Mouse (Mus musculus) hindbrain, embryonic 11.5 days (tissue): ENCODE measurements around the gene Psmb6. TPM values are rescaled to one million over a fixed set of nuclear protein-coding genes. Genes with fewer than 3 reads are reported as not detected.

Experiments
- ATAC-seq: fragments of 200-750 bp; cut with Nextera tagmentation; 2 replicates; pipeline ENCODE4 v1.8.0; 2017; ENCODE audit warnings: mild to moderate bottlenecking, moderate TSS enrichment, moderate library complexity; ENCODE audit not compliant: low FRiP score
- DNase-seq: peaks from one replicate; pipeline ENCODE4 v3.0.0-alpha.2; 2015; ENCODE audit warnings: low spot score
- H3K27ac ChIP-seq: fragments of 300-500 bp; sonication (generic); 2 replicates; pipeline ENCODE4 v1.5.1; 2014; ENCODE audit warnings: mild to moderate bottlenecking, low read depth, low read length
- H3K27me3 ChIP-seq: fragments of 300-500 bp; sonication (generic); 2 replicates; pipeline ENCODE4 v1.6.1; 2014; ENCODE audit warnings: mild to moderate bottlenecking, low read length, moderate library complexity, mixed read lengths; ENCODE audit not compliant: control insufficient read depth, insufficient read depth
- H3K36me3 ChIP-seq: fragments of 300-500 bp; sonication (generic); 2 replicates; pipeline ENCODE4 v1.6.1; 2014; ENCODE audit warnings: mild to moderate bottlenecking, low read length, moderate library complexity, mixed read lengths; ENCODE audit not compliant: control insufficient read depth, insufficient read depth
- H3K4me1 ChIP-seq: fragments of 300-500 bp; sonication (generic); replicated peaks from 2 replicates; pipeline ENCODE4 v1.6.1; 2014; ENCODE audit warnings: low read length, mixed read lengths; ENCODE audit not compliant: control insufficient read depth, insufficient read depth
- H3K4me2 ChIP-seq: fragments of 300-500 bp; sonication (generic); replicated peaks from 2 replicates; pipeline ENCODE4 v1.6.1; 2014; ENCODE audit warnings: mild to moderate bottlenecking, low read depth, low read length
- H3K4me3 ChIP-seq: fragments of 300-500 bp; sonication (generic); 2 replicates; pipeline ENCODE4 v1.5.1; 2014; ENCODE audit warnings: low read depth, low read length
- H3K9ac ChIP-seq: fragments of 300-500 bp; sonication (generic); 2 replicates; pipeline ENCODE4 v1.6.1; 2014; ENCODE audit warnings: low read depth, low read length
- H3K9me3 ChIP-seq: fragments of 300-500 bp; sonication (generic); 2 replicates; pipeline ENCODE4 v1.6.1; 2016; ENCODE audit warnings: low read length; ENCODE audit not compliant: control insufficient read depth
- WGBS: fragments of 180-500 bp; shearing (Covaris S2); extraction: QIAGEN DNeasy Blood & Tissue Kit; methylation state at CpG from one replicate; pipeline ENCODE4 v1.1.7; 2014; 5-methylcytosine and 5-hydroxymethylcytosine counted together
- polyA plus RNA-seq: library from polyadenylated mRNA; unstranded; fragments of >200 nt; fragmentation: Nextera tagmentation; extraction: Ambion mirVana; gene quantifications from 2 replicates; pipeline ENCODE4 v1.2.1, GENCODE M21; 2014

The Psmb6 gene
- 895 and 918 TPM in 2 replicates for polyA plus RNA-seq

GRCm38 (mm10) chr11:70525184-70525678, at the start of gene Psmb6:
TSS of gene Psmb6 (plus strand) at chr11:70525367.
- H3K27ac ChIP-seq, result no peak within 1 kb of the TSS
- peak; percentile 92 for ATAC-seq
- WGBS, result 0% methylated on average over 25 of the region's 26 CpGs
- H3K27me3 ChIP-seq, result no peaks in the 10 kb centered on the region
- H3K4me2 ChIP-seq, result peak within 1 kb of the TSS; percentile 47
- H3K4me1 ChIP-seq, result peaks cover 4% of the 10 kb centered on the region
- peaks cover 9% of the 10 kb centered on the region; the same call in 1 of the 2 replicates for H3K36me3 ChIP-seq
- DNase-seq, result peak; percentile 92
- H3K9ac ChIP-seq, result peak within 1 kb of the TSS; percentile 75
- H3K9me3 ChIP-seq, result no peaks in the 10 kb centered on the region
- H3K4me3 ChIP-seq, result peak within 1 kb of the TSS; percentile 81

GRCm38 (mm10) chr11:70485498-70485897, 39.7 kb upstream of the Psmb6 start:
- Histone ChIP-seq H3K27me3 (no peaks in the 10 kb centered on the region), H3K4me2 (no peak overlapping the region), H3K9ac (no peak overlapping the region), H3K4me3 (no peak overlapping the region), H3K4me1 (no peaks in the 10 kb centered on the region), H3K27ac (no peak overlapping the region), H3K9me3 (no peaks in the 10 kb centered on the region), H3K36me3 (no peaks in the 10 kb centered on the region)
- DNase-seq (no peak), ATAC-seq (no peak)
- 58% methylated on average over 2 of the region's 2 CpGs for WGBS

GRCm38 (mm10) chr11:70487816-70488215, 37.4 kb upstream of the Psmb6 start:
- no peak overlapping the region for H3K4me2 ChIP-seq
- H3K9me3 ChIP-seq, result no peaks in the 10 kb centered on the region
- no peaks in the 10 kb centered on the region for H3K36me3 ChIP-seq
- no peaks in the 10 kb centered on the region for H3K27me3 ChIP-seq
- no peak for ATAC-seq
- H3K4me3 ChIP-seq, result no peak overlapping the region
- H3K9ac ChIP-seq, result no peak overlapping the region
- H3K4me1 ChIP-seq, result no peaks in the 10 kb centered on the region
- DNase-seq, result no peak
- 48% methylated on average over 4 of the region's 4 CpGs for WGBS
- no peak overlapping the region for H3K27ac ChIP-seq

DNA sequence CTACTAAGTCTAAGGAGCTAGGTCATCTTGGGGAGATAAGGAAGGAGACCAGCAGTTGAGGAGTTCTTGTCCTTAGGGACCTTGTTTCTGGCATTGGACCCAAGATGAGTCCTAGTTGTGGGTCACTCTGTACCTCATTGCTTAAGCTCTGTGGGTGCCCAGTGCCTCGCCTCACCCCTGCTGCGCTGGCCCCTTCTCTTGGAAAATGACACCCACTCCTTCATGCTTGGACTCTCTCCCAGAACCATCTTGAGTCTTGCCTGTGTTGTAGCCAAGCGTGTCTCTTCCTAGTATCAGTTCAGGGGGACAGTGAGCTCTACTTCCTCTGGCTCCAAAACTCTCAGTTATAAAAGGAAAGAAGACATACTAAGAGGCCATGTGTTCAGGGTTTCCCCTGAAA, 36.0 kb upstream of the Psmb6 start:
- H3K4me2 ChIP-seq, result no peak overlapping the region
- 83% methylated on average over 3 of the region's 3 CpGs for WGBS
- H3K9ac ChIP-seq, result no peak overlapping the region
- H3K27ac ChIP-seq, result no peak overlapping the region
- H3K27me3 ChIP-seq, result no peaks in the 10 kb centered on the region
- no peaks in the 10 kb centered on the region for H3K36me3 ChIP-seq
- DNase-seq (no peak), ATAC-seq (no peak)
- H3K9me3 ChIP-seq, result no peaks in the 10 kb centered on the region
- H3K4me1 ChIP-seq, result no peaks in the 10 kb centered on the region
- no peak overlapping the region for H3K4me3 ChIP-seq

GRCm38 (mm10) chr11:70489684-70490083, 35.5 kb upstream of the Psmb6 start:
- no peak overlapping the region for H3K27ac ChIP-seq
- no peak for DNase-seq
- no peak overlapping the region for H3K4me2 ChIP-seq
- no peak overlapping the region for H3K9ac ChIP-seq
- no peak for ATAC-seq
- H3K27me3 ChIP-seq, result no peaks in the 10 kb centered on the region
- H3K4me1 ChIP-seq, result no peaks in the 10 kb centered on the region
- 89% methylated on average over 6 of the region's 6 CpGs for WGBS
- H3K9me3 ChIP-seq, result no peaks in the 10 kb centered on the region
- H3K4me3 ChIP-seq, result no peak overlapping the region
- H3K36me3 ChIP-seq, result no peaks in the 10 kb centered on the region

GRCm38 (mm10) chr11:70499566-70500475, 25.3 kb upstream of the Psmb6 start:
- no peak for DNase-seq
- Histone ChIP-seq H3K4me2 (no peak overlapping the region), H3K9ac (no peak overlapping the region), H3K27me3 (no peaks in the 10 kb centered on the region), H3K9me3 (no peaks in the 10 kb centered on the region), H3K27ac (no peak overlapping the region), H3K4me1 (no peaks in the 10 kb centered on the region), H3K36me3 (no peaks in the 10 kb centered on the region), H3K4me3 (no peak overlapping the region)
- 78% methylated on average over 14 of the region's 14 CpGs for WGBS
- no peak for ATAC-seq

- H3K4me3 ChIP-seq, result no peak overlapping the region
- 98% methylated on average over 1 of the region's 1 CpGs for WGBS
These were observed 24.7 kb upstream of the Psmb6 start for GRCm38 (mm10) chr11:70500476-70500812.

GRCm38 (mm10) chr11:70502018-70502417, 23.1 kb upstream of the Psmb6 start:
- no peaks in the 10 kb centered on the region for H3K4me1 ChIP-seq
- H3K36me3 ChIP-seq, result no peaks in the 10 kb centered on the region
- ATAC-seq, result no peak
- 74% methylated on average over 3 of the region's 3 CpGs for WGBS
- no peaks in the 10 kb centered on the region for H3K27me3 ChIP-seq
- H3K9ac ChIP-seq, result no peak overlapping the region
- H3K4me2 ChIP-seq, result no peak overlapping the region
- no peak overlapping the region for H3K4me3 ChIP-seq
- no peak overlapping the region for H3K27ac ChIP-seq
- no peaks in the 10 kb centered on the region for H3K9me3 ChIP-seq
- DNase-seq, result no peak

More at GRCm38 (mm10) chr11:70500476-70500812, 24.7 kb upstream of the Psmb6 start:
- DNase-seq, result no peak
- no peaks in the 10 kb centered on the region for H3K36me3 ChIP-seq
- H3K4me1 ChIP-seq, result no peaks in the 10 kb centered on the region
- no peaks in the 10 kb centered on the region for H3K27me3 ChIP-seq
- no peak overlapping the region for H3K27ac ChIP-seq
- H3K4me2 ChIP-seq, result no peak overlapping the region
- H3K9ac ChIP-seq, result no peak overlapping the region
- H3K9me3 ChIP-seq, result no peaks in the 10 kb centered on the region
- no peak for ATAC-seq

- no peaks in the 10 kb centered on the region for H3K4me1 ChIP-seq
- H3K9me3 ChIP-seq, result no peaks in the 10 kb centered on the region
- no peak within 1 kb of the TSS for H3K9ac ChIP-seq
- no peaks in the 10 kb centered on the region for H3K27me3 ChIP-seq
- ATAC-seq, result no peak
- H3K4me2 ChIP-seq, result no peak within 1 kb of the TSS
- no peak within 1 kb of the TSS for H3K4me3 ChIP-seq
- H3K36me3 ChIP-seq, result no peaks in the 10 kb centered on the region
- no peak for DNase-seq
- WGBS, result 79% methylated on average over 9 of the region's 9 CpGs
- no peak within 1 kb of the TSS for H3K27ac ChIP-seq
These were observed 20.2 kb upstream of the Psmb6 start, which contains the start of gene Tm4sf5 for GRCm38 (mm10) chr11:70504970-70505369. TSS of gene Tm4sf5 (plus strand) at chr11:70505244.
